Mouse (Mus musculus) WW6 (cell line): Measurements from ENCODE around the gene Gm28043.

Source experiments
- DNase-seq: peaks from one replicate; pipeline ENCODE4 v3.0.0-alpha.2; 2013; ENCODE audit warnings: low read depth, low spot score

Gm28043 gene

GRCm38 (mm10) chr17:29623488-29623887 is 8.8 kb downstream of the Gm28043 start:
- no peak for DNase-seq

GRCm38 (mm10) chr17:29627285-29627684 is 12.6 kb downstream of the Gm28043 start:
- no peak for DNase-seq

GRCm38 (mm10) chr17:29628946-29629345 is 14.3 kb downstream of the Gm28043 start:
- DNase-seq = no peak

GRCm38 (mm10) chr17:29629620-29630019 is 14.9 kb downstream of the Gm28043 start:
- peak; percentile 50 for DNase-seq

- no peak for DNase-seq
These were observed 17.6 kb downstream of the Gm28043 start for GRCm38 (mm10) chr17:29632312-29632711.

- no peak for DNase-seq
These were observed 20.8 kb downstream of the Gm28043 start for GRCm38 (mm10) chr17:29635492-29635891.

GRCm38 (mm10) chr17:29636118-29636517 is 21.4 kb downstream of the Gm28043 start:
- DNase-seq = no peak

- DNase-seq = no peak
These were observed 22.7 kb downstream of the Gm28043 start for GRCm38 (mm10) chr17:29637377-29637776.

GRCm38 (mm10) chr17:29637895-29638294 is 23.2 kb downstream of the Gm28043 start:
- DNase-seq = no peak

GRCm38 (mm10) chr17:29640971-29641370 is 26.3 kb downstream of the Gm28043 start:
- DNase-seq = no peak

GRCm38 (mm10) chr17:29642219-29642618 is 27.5 kb downstream of the Gm28043 start:
- DNase-seq = no peak

GRCm38 (mm10) chr17:29658249-29658648 is 43.6 kb downstream of the Gm28043 start:
- no peak for DNase-seq

GRCm38 (mm10) chr17:29660076-29660761 is 45.5 kb downstream of the Gm28043 start, which contains the start of gene Cmtr1:
Cmtr1 (plus strand) TSS chr17:29660595.
- DNase-seq = peak; percentile 80

GRCm38 (mm10) chr17:29660762-29661391 is 46.2 kb downstream of the Gm28043 start:
- no peak for DNase-seq

GRCm38 (mm10) chr17:29662145-29662544 is 47.5 kb downstream of the Gm28043 start:
- no peak for DNase-seq

GRCm38 (mm10) chr17:29668051-29668986 is 53.6 kb downstream of the Gm28043 start:
- DNase-seq = no peak

GRCm38 (mm10) chr17:29669030-29669429 is 54.4 kb downstream of the Gm28043 start:
- no peak for DNase-seq

- no peak for DNase-seq
These were observed 55.3 kb downstream of the Gm28043 start for GRCm38 (mm10) chr17:29669936-29670335.

GRCm38 (mm10) chr17:29671021-29671420 is 56.3 kb downstream of the Gm28043 start:
- no peak for DNase-seq

GRCm38 (mm10) chr17:29673325-29673724 is 58.6 kb downstream of the Gm28043 start:
- no peak for DNase-seq

GRCm38 (mm10) chr17:29678526-29678925 is 63.9 kb downstream of the Gm28043 start:
- DNase-seq = no peak
